18 mouse cellular contexts compared by ENCODE assay signal in genomic region chr1:39089875-39090274, GRCm38 (mm10).
DNase-seq lines count a peak whose midpoint lies in the region; ATAC-seq and TF ChIP-seq lines count a peak whose summit lies in the region.
"Had no signal": no experiment of that assay in that cellular context is flagged by ENCODE, and none has a peak within 500 bp of the region (broad histone marks: within the 10 kb centered on the region; RNA-seq: fewer than 3 reads in every experiment).

No protein-coding gene starts in this region.

- WGBS in lung, embryonic 14.5 days, result 60% methylated on average over 9 of the region's 9 CpGs
- 52% methylated on average over 9 of the region's 9 CpGs for WGBS in lung, adult 2 months
- 54% methylated on average over 9 of the region's 9 CpGs for WGBS in kidney, embryonic 16.5 days
- WGBS in kidney, embryonic 15.5 days, result 68% methylated on average over 9 of the region's 9 CpGs

- H3K9ac ChIP-seq in lung, embryonic 14.5 days, result no peak overlapping the region
- no peak overlapping the region for H3K9ac ChIP-seq in kidney, embryonic 16.5 days (replicated peaks; ENCODE audit: low read length)
- H3K9ac ChIP-seq in kidney, embryonic 15.5 days, result no peak overlapping the region
- H3K9ac ChIP-seq: embryonic facial prominence, embryonic 12.5 days; hindbrain, embryonic 12.5 days; midbrain, embryonic 15.5 days; neural tube, embryonic 13.5 days had no signal

- TF ChIP-seq POLR2A in lung, adult 2 months (IDR thresholded peaks at IDR 0.05; ENCODE audit: borderline replicate concordance, extremely low read depth, low read depth, low read length), result no peak

- no peak overlapping the region for H3K4me2 ChIP-seq in lung, embryonic 14.5 days
- no peak overlapping the region for H3K4me2 ChIP-seq in kidney, embryonic 16.5 days (replicated peaks; ENCODE audit: low read depth, low read length)
- no peak overlapping the region for H3K4me2 ChIP-seq in kidney, embryonic 15.5 days
- H3K4me2 ChIP-seq: embryonic facial prominence, embryonic 12.5 days; hindbrain, embryonic 12.5 days; midbrain, embryonic 15.5 days; neural tube, embryonic 13.5 days had no signal

- no peaks in the 10 kb centered on the region for H3K4me1 ChIP-seq in lung, embryonic 14.5 days (ENCODE audit: insufficient read depth)
- H3K4me1 ChIP-seq in lung, adult 2 months (ENCODE audit: control insufficient read depth, insufficient read depth, low read length), result no peaks in the 10 kb centered on the region
- no peaks in the 10 kb centered on the region; the same call in 1 of the 2 replicates for H3K4me1 ChIP-seq in kidney, embryonic 16.5 days (ENCODE audit: insufficient read depth, low read length)
- no peaks in the 10 kb centered on the region for H3K4me1 ChIP-seq in kidney, embryonic 15.5 days
- H3K4me1 ChIP-seq: embryonic facial prominence, embryonic 12.5 days; hindbrain, embryonic 12.5 days; midbrain, embryonic 15.5 days; neural tube, embryonic 13.5 days had no signal

- H3K4me3 ChIP-seq in lung, embryonic 14.5 days (ENCODE audit: low read depth, low read length), result no peak overlapping the region
- no peak overlapping the region for H3K4me3 ChIP-seq in lung, adult 2 months (replicated peaks; ENCODE audit: extremely low read depth, low read depth, low read length)
- H3K4me3 ChIP-seq in kidney, embryonic 16.5 days (ENCODE audit: low read length), result no peak overlapping the region
- H3K4me3 ChIP-seq in kidney, embryonic 15.5 days (replicated peaks), result no peak overlapping the region
- H3K4me3 ChIP-seq: embryonic facial prominence, embryonic 12.5 days; gastrocnemius, adult 2 months; hindbrain, embryonic 12.5 days; midbrain, embryonic 15.5 days; neural tube, embryonic 13.5 days had no signal

- H3K36me3 ChIP-seq in lung, embryonic 14.5 days (ENCODE audit: insufficient read depth), result no peaks in the 10 kb centered on the region
- no peaks in the 10 kb centered on the region for H3K36me3 ChIP-seq in kidney, embryonic 16.5 days (ENCODE audit: insufficient read depth, low read length)
- no peaks in the 10 kb centered on the region for H3K36me3 ChIP-seq in kidney, embryonic 15.5 days
- H3K36me3 ChIP-seq: embryonic facial prominence, embryonic 12.5 days; hindbrain, embryonic 12.5 days; midbrain, embryonic 15.5 days; neural tube, embryonic 13.5 days had no signal

- ATAC-seq in lung, embryonic 14.5 days (ENCODE audit: insufficient read depth), result no peak
- no peak for ATAC-seq in kidney, embryonic 16.5 days (ENCODE audit: low FRiP score, low TSS enrichment)
- ATAC-seq in kidney, embryonic 15.5 days (replicated peaks; ENCODE audit: low FRiP score), result no peak
- ATAC-seq: midbrain, embryonic 15.5 days had no signal

- H3K27ac ChIP-seq in lung, embryonic 14.5 days (ENCODE audit: low read depth), result no peak overlapping the region
- H3K27ac ChIP-seq in kidney, embryonic 16.5 days (ENCODE audit: low read length), result no peak overlapping the region
- no peak overlapping the region for H3K27ac ChIP-seq in kidney, embryonic 15.5 days
- H3K27ac ChIP-seq: embryonic facial prominence, embryonic 12.5 days; gastrocnemius, adult 2 months; hindbrain, embryonic 12.5 days; midbrain, embryonic 15.5 days; neural tube, embryonic 13.5 days had no signal

- H3K9me3 ChIP-seq in lung, embryonic 14.5 days (ENCODE audit: low read depth, low read length), result no peaks in the 10 kb centered on the region
- no peaks in the 10 kb centered on the region for H3K9me3 ChIP-seq in kidney, embryonic 16.5 days (ENCODE audit: low read length)
- H3K9me3 ChIP-seq in kidney, embryonic 15.5 days (replicated peaks), result no peaks in the 10 kb centered on the region
- H3K9me3 ChIP-seq: embryonic facial prominence, embryonic 12.5 days; hindbrain, embryonic 12.5 days; midbrain, embryonic 15.5 days; neural tube, embryonic 13.5 days had no signal

- DNase-seq in lung, embryonic 14.5 days, result peak; percentile 10
- no peak for DNase-seq in lung, adult 2 months
- DNase-seq in T-cell, adult 2 months (ENCODE audit: low spot score), result peak; percentile 43
- peak; percentile 12 for DNase-seq in liver
- peak; percentile 20 to 36 for DNase-seq in natural killer cell, adult 2 months (ENCODE audit: low spot score in 2 of 2)
- DNase-seq in cerebellum, adult 11-12 months, result no peak
- DNase-seq: adrenal gland, postnatal 14 days; cerebellum, adult 11 months; gastrocnemius, adult 2 months; kidney, adult 9 months; lung, postnatal 10 days; right cerebral cortex, postnatal 25 days had no signal

- no peaks in the 10 kb centered on the region for H3K27me3 ChIP-seq in lung, embryonic 14.5 days (ENCODE audit: insufficient read depth, low read length)
- H3K27me3 ChIP-seq in kidney, embryonic 16.5 days (ENCODE audit: insufficient read depth, low read length), result no peaks in the 10 kb centered on the region
- no peaks in the 10 kb centered on the region for H3K27me3 ChIP-seq in kidney, embryonic 15.5 days
- H3K27me3 ChIP-seq: embryonic facial prominence, embryonic 12.5 days; hindbrain, embryonic 12.5 days; midbrain, embryonic 15.5 days; neural tube, embryonic 13.5 days had no signal

- TF ChIP-seq CTCF in lung, embryonic 14.5 days (IDR thresholded peaks at IDR 0.05; ENCODE audit: low read depth), result no peak
- TF ChIP-seq CTCF in lung, adult 2 months (IDR thresholded peaks at IDR 0.05; ENCODE audit: insufficient read depth, low read length), result no peak

Comparison
In these comparisons a context has a peak if more than half of its experiments do, and no peak if none do; other contexts are left out.
1. DNase-seq: peak in lung, embryonic 14.5 days (single experiment), T-cell, adult 2 months (single experiment), liver (single experiment) and natural killer cell, adult 2 months (2 of 2); none in lung, adult 2 months (single experiment) and cerebellum, adult 11-12 months (single experiment).